Mouse (Mus musculus) spleen, postnatal 14 days (tissue): Measurements from ENCODE around the gene Dlk2.

Source experiments
- DNase-seq, 2 experiments: peaks; one replicate each; pipeline ENCODE4 v3.0.0; 2021 to 2022; ENCODE audit warnings: low spot score in 2 of 2

Dlk2 gene

GRCm38 (mm10) chr17:46320492-46320891, 23.3 kb downstream of the Dlk2 start:
- DNase-seq = no peak

GRCm38 (mm10) chr17:46322046-46322823, 25.0 kb downstream of the Dlk2 start:
- DNase-seq = no peak

- DNase-seq = no peak
Observed at GRCm38 (mm10) chr17:46327413-46327905, 30.2 kb downstream of the Dlk2 start.

- peak; percentile 91 to 94 for DNase-seq
Observed at GRCm38 (mm10) chr17:46327906-46328534, 30.8 kb downstream of the Dlk2 start, which contains the start of gene Abcc10. Gene Abcc10, minus strand, starts transcription at chr17:46328352.

- DNase-seq = no peak
Observed at GRCm38 (mm10) chr17:46328723-46329122, 31.5 kb downstream of the Dlk2 start.

- DNase-seq = no peak
Observed at GRCm38 (mm10) chr17:46336475-46336874, 39.3 kb downstream of the Dlk2 start.

GRCm38 (mm10) chr17:46341208-46341607, 44.0 kb downstream of the Dlk2 start:
- no peak for DNase-seq

- DNase-seq = no peak
Observed at GRCm38 (mm10) chr17:46351026-46351700, 53.9 kb downstream of the Dlk2 start.
